Mouse (Mus musculus) liver, embryonic 14.5 days (tissue): ENCODE measurements around the gene Igf2. TPM values are rescaled to one million over a fixed set of nuclear protein-coding genes. Genes with fewer than 3 reads are reported as not detected.

Experiments
- ATAC-seq: fragments of 200-750 bp; cut with Nextera tagmentation; 2 replicates; pipeline ENCODE4 v1.8.0; 2017; ENCODE audit warnings: moderate number of reproducible peaks, mild to moderate bottlenecking, moderate library complexity; ENCODE audit not compliant: insufficient read depth
- DNase-seq, 3 experiments: peaks; one replicate each; pipeline ENCODE4 v3.0.0-alpha.2; 2012 to 2013; ENCODE audit warnings: low read depth in 3 of 3, low spot score in 3 of 3
- H3K27ac ChIP-seq: fragments of 300-500 bp; sonication (generic); 2 replicates; pipeline ENCODE4 v1.5.1; 2014; ENCODE audit warnings: moderate library complexity, mild to moderate bottlenecking, control low read depth, inconsistent platforms
- H3K27me3 ChIP-seq: fragments of 300-500 bp; sonication (generic); 2 replicates; pipeline ENCODE4 v1.6.1; 2014; ENCODE audit warnings: mild to moderate bottlenecking, low read length, moderate library complexity; ENCODE audit not compliant: control insufficient read depth, insufficient read depth
- H3K36me3 ChIP-seq: fragments of 300-500 bp; sonication (generic); replicated peaks from 2 replicates; pipeline ENCODE4 v1.6.1; 2014; ENCODE audit warnings: low read depth; ENCODE audit not compliant: control insufficient read depth, insufficient read depth
- H3K4me1 ChIP-seq, 2 experiments: fragments of 200-500 bp in 1 of 2; fragments of 300-500 bp in 1 of 2; sonication (generic) in 1 of 2; replicated peaks; 2 replicates each; pipeline ENCODE4 v1.6.1; 2012 to 2014; ENCODE audit warnings: antibody characterized with exemption in 1 of 2, inconsistent platforms in 1 of 2, low read length in 1 of 2; ENCODE audit not compliant: control insufficient read depth in 2 of 2, insufficient read depth in 2 of 2
- H3K4me2 ChIP-seq: fragments of 300-500 bp; sonication (generic); 2 replicates; pipeline ENCODE4 v1.6.1; 2014; ENCODE audit warnings: low read depth, mild to moderate bottlenecking, control low read depth, moderate library complexity
- H3K4me3 ChIP-seq, 2 experiments: fragments of 200-500 bp in 1 of 2; fragments of 300-500 bp in 1 of 2; sonication (generic) in 1 of 2; 2 replicates each; pipeline ENCODE4 v1.5.1; 2012 to 2014; ENCODE audit warnings: low read depth in 2 of 2, low read length in 2 of 2, mild to moderate bottlenecking in 2 of 2, control low read depth in 1 of 2, inconsistent platforms in 1 of 2, moderate library complexity in 1 of 2; ENCODE audit not compliant: insufficient read depth in 1 of 2
- H3K9ac ChIP-seq: fragments of 300-500 bp; sonication (generic); replicated peaks from 2 replicates; pipeline ENCODE4 v1.6.1; 2014; ENCODE audit warnings: mild to moderate bottlenecking, control low read depth, moderate library complexity
- H3K9me3 ChIP-seq: fragments of 300-500 bp; sonication (generic); 2 replicates; pipeline ENCODE4 v1.6.1; 2016; ENCODE audit warnings: low read length, mixed read lengths; ENCODE audit not compliant: control insufficient read depth
- CTCF ChIP-seq: IDR thresholded peaks from 2 replicates; pipeline ENCODE4 v1.5.1; 2016; ENCODE audit warnings: antibody characterized with exemption, low read depth, control low read depth
- EP300 ChIP-seq: IDR thresholded peaks from 2 replicates; pipeline ENCODE4 v1.6.1; 2016; ENCODE audit warnings: antibody characterized with exemption, low read depth
- WGBS: fragments of 180-500 bp; shearing (Covaris S2); extraction: QIAGEN DNeasy Blood & Tissue Kit; methylation state at CpG from one replicate; pipeline ENCODE4 v1.1.7; 2014; ENCODE audit not compliant: insufficient replicate concordance; 5-methylcytosine and 5-hydroxymethylcytosine counted together
- polyA plus RNA-seq, 2 experiments: library from polyadenylated mRNA; depleted of rRNA in 1 of 2; stranded (reverse) in 1 of 2; unstranded in 1 of 2; fragments of >200 nt; fragmentation: Nextera tagmentation in 1 of 2; extraction: Ambion mirVana in 1 of 2; gene quantifications; 2 replicates each; pipeline versions ENCODE4 v1.2.1 to v1.2.3; 2012 to 2014

Igf2 gene
- polyA plus RNA-seq, 2 experiments = 416 to 904 TPM

DNA sequence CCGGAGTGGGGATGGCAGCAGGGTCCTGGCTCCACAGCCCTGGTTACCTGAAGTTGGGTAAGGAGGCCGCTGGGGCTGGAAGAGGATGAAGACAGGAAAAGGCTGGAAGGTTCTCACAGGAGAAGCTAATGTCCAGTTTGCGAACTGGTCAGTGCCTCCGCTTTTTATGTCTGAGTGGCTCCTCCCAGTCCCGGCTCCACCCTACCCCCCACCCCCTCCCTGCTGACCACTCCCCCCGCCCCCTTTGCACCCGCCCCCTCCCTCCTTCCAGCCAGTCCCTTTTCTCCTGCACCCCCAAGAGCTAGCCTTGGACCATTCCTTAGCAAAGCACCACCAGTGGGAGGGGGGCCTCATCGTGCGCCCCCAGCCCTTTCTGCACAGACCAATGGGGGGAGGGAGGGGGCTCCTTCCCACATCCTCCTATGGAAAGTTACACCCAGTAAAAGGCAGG lies 9.2 kb downstream of the Igf2 start:
- Histone ChIP-seq H3K27me3 (peaks cover 83% of the 10 kb centered on the region), H3K36me3 (no peaks in the 10 kb centered on the region), H3K4me3 (peak overlapping the region; percentile 41 to 52), H3K9me3 (no peaks in the 10 kb centered on the region), H3K4me2 (no peak overlapping the region), H3K4me1 (no peaks in the 10 kb centered on the region), H3K9ac (peak overlapping the region; percentile 35; the same call in 1 of the 2 replicates), H3K27ac (no peak overlapping the region)
- WGBS = 17% methylated on average over 9 of the region's 9 CpGs
- DNase-seq (no peak), ATAC-seq (peak; percentile 29; the same call in 1 of the 2 replicates)
- TF ChIP-seq CTCF (no peak), EP300 (no peak)

DNA sequence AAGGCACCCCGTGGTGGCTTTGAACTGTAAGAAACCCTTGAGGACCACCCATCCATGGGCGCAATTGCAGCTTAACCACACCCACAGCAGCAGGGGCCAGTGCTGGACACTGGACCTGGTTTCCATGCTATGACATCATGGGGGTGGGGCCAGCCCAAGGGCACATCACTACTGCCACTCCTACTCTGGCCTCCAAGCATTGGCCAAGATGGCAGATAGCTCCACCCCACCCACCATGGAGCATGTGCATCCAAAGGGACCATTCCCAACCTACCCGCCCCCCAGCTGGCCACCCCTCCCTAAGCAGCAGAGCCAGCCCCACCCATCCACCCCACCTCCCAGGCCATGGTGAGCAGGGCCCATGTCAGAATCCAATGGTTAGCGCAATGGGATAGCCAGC lies 10.6 kb downstream of the Igf2 start:
- H3K4me1 ChIP-seq = no peaks in the 10 kb centered on the region
- H3K36me3 ChIP-seq = no peaks in the 10 kb centered on the region
- 40% methylated on average over 4 of the region's 4 CpGs for WGBS
- TF ChIP-seq EP300 = no peak
- TF ChIP-seq CTCF = no peak
- H3K27ac ChIP-seq = no peak overlapping the region
- peak overlapping the region; percentile 40 to 41 for H3K4me3 ChIP-seq
- ATAC-seq = peak; percentile 21; the same call in 1 of the 2 replicates
- no peak for DNase-seq
- H3K27me3 ChIP-seq = peaks cover 70% of the 10 kb centered on the region
- peak overlapping the region; percentile 27; the same call in 1 of the 2 replicates for H3K9ac ChIP-seq
- no peaks in the 10 kb centered on the region for H3K9me3 ChIP-seq
- peak overlapping the region; percentile 13; the same call in 1 of the 2 replicates for H3K4me2 ChIP-seq

DNA sequence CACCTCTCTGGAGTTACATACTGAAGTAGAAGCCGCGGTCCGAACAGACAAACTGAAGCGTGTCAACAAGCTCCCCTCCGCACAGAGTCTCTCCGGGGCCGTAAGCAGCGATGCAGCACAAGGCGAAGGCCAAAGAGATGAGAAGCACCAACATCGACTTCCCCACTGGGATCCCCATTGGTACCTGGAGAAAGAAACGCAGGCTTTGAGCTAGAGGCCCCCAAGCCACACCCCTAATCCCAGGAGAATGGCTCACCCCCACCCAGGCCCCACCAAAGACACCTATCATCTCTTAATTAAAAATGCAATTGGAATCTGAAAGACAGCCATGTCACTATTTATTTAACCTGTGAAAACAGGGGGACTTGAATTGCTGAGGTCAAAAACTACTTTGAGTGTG lies 11.0 kb downstream of the Igf2 start:
- Histone ChIP-seq H3K4me1 (no peaks in the 10 kb centered on the region), H3K9ac (no peak overlapping the region; the same call in none of the 2 replicates), H3K4me2 (peak overlapping the region; percentile 13; the same call in 1 of the 2 replicates), H3K4me3 (peak overlapping the region; percentile 40 to 41), H3K9me3 (no peaks in the 10 kb centered on the region), H3K27me3 (peaks cover 66% of the 10 kb centered on the region), H3K27ac (no peak overlapping the region), H3K36me3 (no peaks in the 10 kb centered on the region)
- no peak for TF ChIP-seq EP300
- TF ChIP-seq CTCF = no peak
- DNase-seq (no peak), ATAC-seq (no peak)
- 24% methylated on average over 11 of the region's 11 CpGs for WGBS

DNA sequence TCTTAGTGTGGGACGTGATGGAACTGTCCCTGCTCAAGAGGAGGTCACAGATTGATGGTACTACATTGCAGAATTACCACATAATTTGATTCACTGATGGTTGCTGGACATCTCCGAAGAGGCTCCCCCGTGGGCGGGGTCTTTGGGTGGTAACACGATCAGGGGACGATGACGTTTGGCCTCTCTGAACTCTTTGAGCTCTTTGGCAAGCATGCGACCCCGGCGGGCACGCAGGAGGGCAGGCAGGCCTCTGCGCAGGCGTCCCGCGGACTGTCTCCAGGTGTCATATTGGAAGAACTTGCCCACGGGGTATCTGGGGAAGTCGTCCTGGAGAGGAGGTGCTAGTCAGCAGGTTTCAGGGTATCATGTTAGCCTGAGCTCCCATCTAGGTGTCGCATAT lies 12.9 kb downstream of the Igf2 start:
- no peak overlapping the region for H3K4me3 ChIP-seq
- no peak overlapping the region for H3K4me2 ChIP-seq
- no peak for TF ChIP-seq EP300
- TF ChIP-seq CTCF = no peak
- no peaks in the 10 kb centered on the region for H3K36me3 ChIP-seq
- no peak overlapping the region for H3K9ac ChIP-seq
- no peak overlapping the region for H3K27ac ChIP-seq
- peaks cover 47% of the 10 kb centered on the region for H3K27me3 ChIP-seq
- 32% methylated on average over 18 of the region's 18 CpGs for WGBS
- ATAC-seq (no peak), DNase-seq (no peak)
- no peaks in the 10 kb centered on the region for H3K4me1 ChIP-seq
- H3K9me3 ChIP-seq = no peaks in the 10 kb centered on the region

DNA sequence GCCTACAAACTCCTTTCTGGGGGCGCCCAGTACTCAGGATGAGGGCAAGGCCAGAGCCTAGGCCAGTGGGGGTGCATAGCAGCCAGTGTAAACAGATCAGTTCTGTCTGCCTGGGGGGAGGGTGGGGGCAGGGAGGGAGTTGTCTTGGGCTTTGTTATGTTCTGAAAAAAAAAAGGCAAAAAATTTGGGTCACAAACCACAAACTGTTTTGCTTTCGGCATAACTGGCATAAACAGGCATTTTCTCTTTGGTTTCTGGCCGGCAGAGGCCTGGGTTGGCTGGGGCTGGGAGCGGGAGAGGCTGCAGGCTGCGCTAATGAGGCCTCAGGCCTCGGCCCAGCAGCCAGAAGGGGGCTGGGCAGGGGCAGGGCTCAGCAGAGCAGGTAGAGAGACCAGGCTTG lies 19.9 kb downstream of the Igf2 start:
- no peak overlapping the region for H3K4me2 ChIP-seq
- no peak overlapping the region for H3K9ac ChIP-seq
- H3K27ac ChIP-seq = no peak overlapping the region
- H3K9me3 ChIP-seq = no peaks in the 10 kb centered on the region
- no peaks in the 10 kb centered on the region for H3K36me3 ChIP-seq
- no peak for TF ChIP-seq EP300
- TF ChIP-seq CTCF = no peak
- DNase-seq = no peak
- no peaks in the 10 kb centered on the region for H3K27me3 ChIP-seq
- no peak for ATAC-seq
- no peaks in the 10 kb centered on the region for H3K4me1 ChIP-seq
- WGBS = 48% methylated on average over 6 of the region's 6 CpGs
- H3K4me3 ChIP-seq = no peak overlapping the region

DNA sequence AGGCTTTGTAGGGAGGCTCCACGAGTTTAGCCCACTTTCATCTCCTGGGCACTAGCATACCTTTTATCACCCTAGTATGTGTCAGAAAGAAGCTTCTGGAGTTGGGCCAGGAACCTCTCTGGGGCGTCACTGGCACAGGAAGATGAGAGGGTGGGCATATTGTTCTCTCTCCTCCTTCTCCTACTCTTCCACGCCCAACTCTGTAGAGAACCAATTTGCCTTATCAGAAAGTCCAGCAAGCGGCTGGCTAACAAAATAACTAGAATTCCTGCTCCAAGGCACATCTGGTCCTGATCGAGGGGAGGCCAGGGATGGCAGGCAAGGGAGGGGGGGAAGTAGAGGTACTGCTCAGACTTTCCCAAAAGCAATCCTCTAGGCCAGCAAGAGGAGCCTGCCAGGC lies 21.6 kb downstream of the Igf2 start:
- Histone ChIP-seq H3K4me2 (no peak overlapping the region), H3K9me3 (no peaks in the 10 kb centered on the region), H3K9ac (no peak overlapping the region), H3K27ac (no peak overlapping the region), H3K27me3 (no peaks in the 10 kb centered on the region), H3K4me1 (no peaks in the 10 kb centered on the region), H3K36me3 (no peaks in the 10 kb centered on the region), H3K4me3 (no peak overlapping the region)
- no peak for TF ChIP-seq EP300
- TF ChIP-seq CTCF = no peak
- 17% methylated on average over 5 of the region's 5 CpGs for WGBS
- peak; percentile 38; the same call in 1 of the 2 replicates for ATAC-seq
- no peak for DNase-seq
